Mouse (Mus musculus) MEL (cell line): ENCODE data around the gene Itgae. TPM values are rescaled to one million over a fixed set of nuclear protein-coding genes. Genes with fewer than 3 reads are reported as not detected.

Experiments
- DNase-seq: peaks from one replicate; pipeline ENCODE4 v3.0.0; 2011; ENCODE audit warnings: low read depth, low spot score
- H3K27ac ChIP-seq: 2 replicates; pipeline ENCODE4 v1.5.1; 2012; ENCODE audit warnings: low read depth, mild to moderate bottlenecking, control low read depth, low read length, moderate library complexity; ENCODE audit not compliant: control insufficient read depth
- H3K27me3 ChIP-seq, 2 experiments: fragments of 150-350 bp in 1 of 2; sonication (generic) in 1 of 2; 2 replicates each; pipeline ENCODE4 v1.6.1; 2012; ENCODE audit warnings: low read length in 2 of 2, mild to moderate bottlenecking in 2 of 2, improper control_type of control experiment in 1 of 2, moderate library complexity in 1 of 2; ENCODE audit not compliant: insufficient read depth in 2 of 2, control insufficient read depth in 1 of 2
- H3K36me3 ChIP-seq, 2 experiments: 2 replicates each; pipeline ENCODE4 v1.6.1; 2012 to 2014; ENCODE audit warnings: low read length in 2 of 2, improper control_type of control experiment in 1 of 2, inconsistent platforms in 1 of 2, mild to moderate bottlenecking in 1 of 2; ENCODE audit not compliant: insufficient read depth in 2 of 2, control insufficient read depth in 1 of 2
- H3K4me1 ChIP-seq, 2 experiments: fragments of 150-350 bp in 1 of 2; sonication (generic) in 1 of 2; 2 replicates each; pipeline ENCODE4 v1.6.1; 2012; ENCODE audit warnings: low read length in 2 of 2, improper control_type of control experiment in 1 of 2, mild to moderate bottlenecking in 1 of 2; ENCODE audit not compliant: insufficient read depth in 2 of 2, control insufficient read depth in 1 of 2
- H3K4me3 ChIP-seq, 2 experiments: fragments of 150-350 bp in 1 of 2; sonication (generic) in 1 of 2; 2 replicates each; pipeline ENCODE4 v1.5.1; 2012; ENCODE audit warnings: low read depth in 2 of 2, low read length in 2 of 2, mild to moderate bottlenecking in 2 of 2, moderate library complexity in 2 of 2, control low read depth in 1 of 2, improper control_type of control experiment in 1 of 2; ENCODE audit not compliant: control insufficient read depth in 1 of 2, insufficient read depth in 1 of 2
- H3K79me2 ChIP-seq: 2 replicates; pipeline ENCODE4 v1.6.1; 2012; ENCODE audit warnings: mild to moderate bottlenecking, low read length, moderate library complexity; ENCODE audit not compliant: control insufficient read depth, poor library complexity, insufficient read depth
- H3K9ac ChIP-seq: 2 replicates; pipeline ENCODE4 v1.6.1; 2012; ENCODE audit warnings: low read depth, mild to moderate bottlenecking, control low read depth, low read length, moderate library complexity; ENCODE audit not compliant: control insufficient read depth, poor library complexity, severe bottlenecking
- H3K9me3 ChIP-seq: fragments of 150-350 bp; sonication (generic); replicated peaks from 2 replicates; pipeline ENCODE4 v1.6.1; 2012; ENCODE audit warnings: mild to moderate bottlenecking, low read length, improper control_type of control experiment, moderate library complexity; ENCODE audit not compliant: insufficient read depth
- CTCF ChIP-seq, 3 experiments: IDR thresholded peaks in 2 of 3; conservative IDR thresholded peaks in 1 of 3; 2 replicates each; pipeline ENCODE4 v1.5.1; 2011 to 2012; ENCODE audit warnings: low read length in 3 of 3, low read depth in 2 of 3, mild to moderate bottlenecking in 2 of 3, improper control_type of control experiment in 1 of 3, inconsistent platforms in 1 of 3, mixed read lengths in 1 of 3, moderate library complexity in 1 of 3; ENCODE audit not compliant: control insufficient read depth in 1 of 3, insufficient read depth in 1 of 3, poor library complexity in 1 of 3, severe bottlenecking in 1 of 3
- ELF1 ChIP-seq: IDR thresholded peaks from 2 replicates; pipeline ENCODE4 v1.6.1; 2014; ENCODE audit warnings: low read depth, mild to moderate bottlenecking, inconsistent platforms, low read length, improper control_type of control experiment, moderate library complexity
- EP300 ChIP-seq, 2 experiments: IDR thresholded peaks; 2 replicates each; pipeline ENCODE4 v1.6.1; 2011; ENCODE audit warnings: improper control_type of control experiment in 2 of 2, low read length in 2 of 2, low read depth in 1 of 2, mild to moderate bottlenecking in 1 of 2
- GATA1 ChIP-seq: IDR thresholded peaks from 2 replicates; pipeline ENCODE4 v1.6.1; 2011; ENCODE audit warnings: low read depth, low read length, improper control_type of control experiment
- HCFC1 ChIP-seq: IDR thresholded peaks from 2 replicates; pipeline ENCODE4 v1.6.1; 2012; ENCODE audit warnings: low read depth, mild to moderate bottlenecking, inconsistent platforms, low read length, improper control_type of control experiment, moderate library complexity
- JUND ChIP-seq: IDR thresholded peaks from 2 replicates; pipeline ENCODE4 v1.6.1; 2011; ENCODE audit warnings: low read depth, mild to moderate bottlenecking, improper control_type of control experiment, low read length
- MAFK ChIP-seq: IDR thresholded peaks from 2 replicates; pipeline ENCODE4 v1.6.1; 2011; ENCODE audit warnings: low read depth, mild to moderate bottlenecking, low read length, improper control_type of control experiment, borderline replicate concordance
- MXI1 ChIP-seq: IDR thresholded peaks from 2 replicates; pipeline ENCODE4 v1.6.1; 2011; ENCODE audit warnings: mild to moderate bottlenecking, low read depth, low read length, improper control_type of control experiment
- POLR2A ChIP-seq, 2 experiments: IDR thresholded peaks; 2 replicates each; pipeline ENCODE4 v1.6.1; 2011 to 2012; ENCODE audit warnings: low read length in 2 of 2, mild to moderate bottlenecking in 2 of 2, control low read depth in 1 of 2, improper control_type of control experiment in 1 of 2, low read depth in 1 of 2, moderate library complexity in 1 of 2; ENCODE audit not compliant: control insufficient read depth in 1 of 2, insufficient read depth in 1 of 2, poor library complexity in 1 of 2
- POLR2AphosphoS2 ChIP-seq: IDR thresholded peaks from 2 replicates; pipeline ENCODE4 v1.6.1; 2011; ENCODE audit warnings: low read length, improper control_type of control experiment
- POLR2AphosphoS5 ChIP-seq: IDR thresholded peaks from 2 replicates; pipeline ENCODE4 v1.6.1; 2012; ENCODE audit warnings: low read depth, borderline replicate concordance, mild to moderate bottlenecking, inconsistent platforms, low read length, moderate library complexity, mixed read lengths
- SIN3A ChIP-seq: IDR thresholded peaks from 2 replicates; pipeline ENCODE4 v1.6.1; 2012; ENCODE audit warnings: low read length, improper control_type of control experiment, inconsistent platforms
- TAL1 ChIP-seq: IDR thresholded peaks from 2 replicates; pipeline ENCODE4 v1.6.1; 2012; ENCODE audit warnings: mild to moderate bottlenecking, inconsistent platforms, low read length, moderate library complexity, mixed read lengths
- USF1 ChIP-seq: IDR thresholded peaks from 2 replicates; pipeline ENCODE4 v1.6.1; 2014; ENCODE audit warnings: low read depth, mild to moderate bottlenecking, inconsistent platforms, low read length, improper control_type of control experiment, moderate library complexity
- ZC3H11A ChIP-seq: IDR thresholded peaks from 2 replicates; pipeline ENCODE4 v1.6.1; 2012; ENCODE audit warnings: low read depth, mild to moderate bottlenecking, inconsistent platforms, low read length, improper control_type of control experiment
- ZMIZ1 ChIP-seq: IDR thresholded peaks from 2 replicates; pipeline ENCODE4 v1.6.1; 2012; ENCODE audit warnings: low read depth, mild to moderate bottlenecking, inconsistent platforms, low read length, improper control_type of control experiment, moderate library complexity
- polyA plus RNA-seq, 2 experiments: library from polyadenylated mRNA; stranded (reverse) in 1 of 2; unstranded in 1 of 2; fragments of >175 nt in 1 of 2; fragments of >200 nt in 1 of 2; gene quantifications; 2 replicates each; pipeline versions ENCODE4 v1.2.1 to v1.2.4; 2012; ENCODE audit warnings: low replicate concordance in 2 of 2, low read depth in 1 of 2; ENCODE audit not compliant: insufficient read length in 2 of 2, insufficient read depth in 1 of 2, missing spikeins in 1 of 2
- total RNA-seq: library from RNA; depleted of rRNA; stranded (reverse); fragments of 300-350 nt; gene quantifications from 2 replicates; pipeline ENCODE4 v1.2.3, GENCODE M21; 2012

The Itgae gene
- total and polyA plus RNA-seq, 3 experiments: 0.04 to 0.22 TPM; not detected in 1

GRCm38 (mm10) chr11:73169231-73169630 lies 78.8 kb downstream of the Itgae start (continued):
- TF ChIP-seq USF1 (no peak), JUND (0 out of 2 replicates have a peak, but pooled peaks have one; percentile 24), MAFK (no peak), ELF1 (0 out of 2 replicates have a peak, but pooled peaks have one; percentile 15), EP300 (IDR thresholded peaks at IDR 0.05; ENCODE audit: low read depth in 1 of 2, low read length in 2 of 2) (no peak), SIN3A (no peak), POLR2A (IDR thresholded peaks at IDR 0.05; ENCODE audit: control insufficient read depth in 1 of 2, insufficient read depth in 1 of 2, low read depth in 1 of 2, low read length in 2 of 2, poor library complexity in 1 of 2) (no peak), ZC3H11A (peak; percentile 37; the same call in 1 of the 2 replicates), POLR2AphosphoS5 (no peak)
- TF ChIP-seq, all 39 proteins: peak for 10

- Histone ChIP-seq H3K27ac (no peak overlapping the region), H3K4me1 (peaks cover 4 to 7% of the 10 kb centered on the region in 2 experiments), H3K79me2 (peaks cover 31% of the 10 kb centered on the region), H3K9me3 (no peaks in the 10 kb centered on the region), H3K36me3 (peaks cover 12 to 17% of the 10 kb centered on the region in 2 experiments; a peak in 3 of 4 replicates), H3K4me3 (no peak overlapping the region), H3K9ac (no peak overlapping the region), H3K27me3 (no peaks in the 10 kb centered on the region)
- no peak for DNase-seq
- TF ChIP-seq CTCF (IDR thresholded peaks at IDR 0.05 in 2 of 3, conservative IDR thresholded peaks at IDR 0.05 in 1 of 3; ENCODE audit: control insufficient read depth in 1 of 3, insufficient read depth in 1 of 3, low read depth in 2 of 3, low read length in 3 of 3, poor library complexity in 1 of 3, severe bottlenecking in 1 of 3) (no peak), TAL1 (no peak), POLR2AphosphoS2 (no peak), MXI1 (no peak), ZMIZ1 (no peak), GATA1 (no peak), HCFC1 (no peak)
Measured at GRCm38 (mm10) chr11:73172186-73172585, 81.8 kb downstream of the Itgae start.

GRCm38 (mm10) chr11:73175612-73176011 lies 85.2 kb downstream of the Itgae start:
- TF ChIP-seq GATA1: no peak
- TF ChIP-seq HCFC1: peak; percentile 3; the same call in 1 of the 2 replicates
- Histone ChIP-seq H3K79me2 (peaks cover 38% of the 10 kb centered on the region), H3K27me3 (no peaks in the 10 kb centered on the region), H3K9ac (peak overlapping the region; percentile 88), H3K9me3 (no peaks in the 10 kb centered on the region), H3K27ac (no peak overlapping the region), H3K4me1 (peaks cover 4 to 12% of the 10 kb centered on the region in 2 experiments), H3K4me3 (peak overlapping the region; percentile 85 to 91), H3K36me3 (peaks cover 12 to 19% of the 10 kb centered on the region in 2 experiments; a peak in 3 of 4 replicates)
- DNase-seq: peak; percentile 36
